Mouse (Mus musculus) heart, adult 9 months (tissue): ENCODE measurements around the gene Eml1.

Source experiments
- DNase-seq, 2 experiments: peaks; one replicate each; pipeline ENCODE4 v3.0.0; 2022; ENCODE audit warnings: low spot score in 2 of 2

Eml1 gene

DNA sequence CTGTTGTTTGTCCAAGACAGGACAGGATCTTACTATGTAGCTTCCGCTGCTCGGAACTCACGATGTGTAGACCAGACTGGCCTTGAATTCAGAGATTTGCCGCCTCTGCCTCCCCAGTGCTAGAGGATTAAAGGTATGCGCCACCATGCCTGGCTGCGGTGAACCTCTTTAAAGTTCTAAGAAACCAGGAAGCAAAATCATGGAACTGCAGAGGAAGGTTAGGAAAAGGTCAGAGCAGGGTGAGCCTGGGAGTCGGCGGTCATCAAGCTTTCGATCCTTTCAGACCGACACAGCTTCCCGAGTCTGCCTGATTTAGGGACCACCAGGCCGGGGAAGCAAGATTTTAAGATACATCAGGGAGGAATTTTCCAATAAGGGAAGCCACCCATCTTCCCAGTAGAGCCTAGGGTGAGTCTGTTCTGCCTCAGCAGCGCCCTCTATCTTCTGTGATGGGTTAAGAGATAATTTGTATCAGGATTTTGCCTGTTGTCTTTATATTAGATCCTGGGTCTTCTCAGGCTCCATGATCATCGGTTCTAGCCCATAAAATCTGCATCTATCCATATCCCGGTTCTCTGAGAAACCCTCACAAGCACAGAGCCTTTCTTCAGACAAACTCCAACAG lies 176.6 kb downstream of the Eml1 start:
- DNase-seq, result no peak

- DNase-seq, result no peak
Observed at GRCm38 (mm10) chr12:108551731-108552130, 181.0 kb downstream of the Eml1 start.

DNA sequence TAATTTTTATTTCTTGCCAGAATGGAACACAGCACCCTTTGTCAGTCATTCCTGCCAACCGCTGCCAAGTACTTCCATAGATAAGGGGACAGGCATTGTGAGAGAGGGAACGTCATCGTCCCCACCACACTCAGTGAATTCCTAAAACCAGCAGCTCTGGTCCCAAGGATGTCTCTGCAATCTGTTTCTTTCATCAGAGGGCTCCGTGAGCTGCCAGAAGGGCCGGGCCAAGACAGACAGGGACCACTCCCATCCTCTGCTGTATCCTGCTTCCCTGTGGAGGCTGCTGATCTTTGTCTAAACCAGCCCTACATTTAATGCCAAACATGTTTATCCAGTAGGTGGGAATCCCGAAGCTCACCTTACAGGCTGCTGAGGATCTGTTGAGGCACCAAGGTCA lies 182.3 kb downstream of the Eml1 start:
- peak; percentile 44 to 81 for DNase-seq

DNA sequence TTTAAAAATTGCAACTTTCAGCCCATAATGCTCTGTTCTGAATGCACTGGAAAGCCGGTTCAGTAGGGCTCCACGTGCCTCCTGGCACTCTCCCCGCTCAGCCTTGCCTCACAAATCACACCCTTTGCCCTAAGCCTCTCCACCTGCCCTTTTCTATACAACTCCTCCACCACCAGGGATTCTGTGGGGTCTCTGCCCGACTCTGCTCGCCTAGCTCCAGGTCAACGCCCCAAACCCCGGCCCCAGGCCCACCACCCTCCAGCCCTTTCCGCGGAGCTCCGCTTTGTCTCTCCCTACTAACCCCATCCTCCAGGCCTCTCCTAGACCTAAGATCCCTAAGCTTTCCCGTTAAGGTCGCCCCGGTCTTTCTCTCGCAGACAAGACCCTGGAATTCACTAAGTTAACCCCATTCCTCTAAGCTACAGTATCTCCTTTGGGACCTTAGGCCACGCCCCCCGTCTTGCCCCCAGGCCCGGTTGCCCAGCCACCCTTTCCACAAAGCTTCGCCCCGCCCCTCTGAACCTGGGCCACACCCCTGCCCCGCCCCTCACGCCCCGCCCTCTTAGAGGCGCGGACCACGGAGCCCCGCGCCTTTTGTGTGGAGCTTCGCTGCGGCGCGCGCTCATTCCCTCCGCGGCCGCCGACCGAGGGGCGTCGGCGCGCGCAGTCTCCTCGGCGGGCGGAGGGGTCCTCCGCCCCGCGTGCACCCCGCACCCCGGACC lies 183.5 kb downstream of the Eml1 start, which contains the start of gene Evl:
Gene Evl (plus strand): TSS at position 601 of the 722 bp plus-strand sequence.
- DNase-seq, result peak; percentile 66 to 71

DNA sequence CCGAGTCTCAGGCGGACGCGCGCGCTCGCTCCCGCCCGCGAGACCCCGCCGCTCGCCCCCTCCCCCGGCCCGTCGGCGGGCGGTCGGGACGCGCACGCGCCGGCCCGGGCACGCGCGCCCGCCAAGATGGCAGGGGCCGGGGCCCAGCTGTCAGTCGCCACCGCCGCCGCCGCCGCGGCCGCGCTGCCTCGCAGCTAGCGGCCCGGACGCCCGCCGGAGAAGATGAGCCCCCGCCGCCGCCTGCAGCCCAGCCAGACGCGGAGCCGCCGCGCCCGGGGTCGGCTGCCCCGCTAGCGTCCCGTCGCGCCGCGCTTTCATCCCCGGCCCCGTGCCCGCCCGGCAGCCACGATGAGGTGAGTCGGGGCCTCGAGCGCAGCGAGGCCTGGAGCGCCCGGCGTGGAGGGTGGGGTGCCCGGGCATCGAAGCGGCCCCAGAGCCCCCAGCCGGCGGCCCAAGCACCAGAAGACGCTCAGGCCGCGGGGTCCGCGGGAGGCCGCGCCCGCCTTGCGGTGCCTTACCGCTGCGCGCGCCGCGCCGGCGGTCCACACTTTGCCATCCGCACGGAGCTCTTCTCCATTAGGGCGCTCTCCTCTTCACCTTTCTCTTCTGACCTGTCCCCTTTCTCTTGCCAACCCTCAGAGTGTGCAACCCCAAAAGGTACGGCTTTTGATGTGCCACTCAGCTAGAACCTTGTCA lies 184.3 kb downstream of the Eml1 start:
- peak; percentile 15 to 25 for DNase-seq

- DNase-seq, result no peak
Observed at GRCm38 (mm10) chr12:108558194-108558593, 187.4 kb downstream of the Eml1 start.

- DNase-seq, result no peak
Observed at GRCm38 (mm10) chr12:108563238-108563637, 192.5 kb downstream of the Eml1 start.

GRCm38 (mm10) chr12:108564910-108565506 lies 194.3 kb downstream of the Eml1 start:
- DNase-seq, result no peak

DNA sequence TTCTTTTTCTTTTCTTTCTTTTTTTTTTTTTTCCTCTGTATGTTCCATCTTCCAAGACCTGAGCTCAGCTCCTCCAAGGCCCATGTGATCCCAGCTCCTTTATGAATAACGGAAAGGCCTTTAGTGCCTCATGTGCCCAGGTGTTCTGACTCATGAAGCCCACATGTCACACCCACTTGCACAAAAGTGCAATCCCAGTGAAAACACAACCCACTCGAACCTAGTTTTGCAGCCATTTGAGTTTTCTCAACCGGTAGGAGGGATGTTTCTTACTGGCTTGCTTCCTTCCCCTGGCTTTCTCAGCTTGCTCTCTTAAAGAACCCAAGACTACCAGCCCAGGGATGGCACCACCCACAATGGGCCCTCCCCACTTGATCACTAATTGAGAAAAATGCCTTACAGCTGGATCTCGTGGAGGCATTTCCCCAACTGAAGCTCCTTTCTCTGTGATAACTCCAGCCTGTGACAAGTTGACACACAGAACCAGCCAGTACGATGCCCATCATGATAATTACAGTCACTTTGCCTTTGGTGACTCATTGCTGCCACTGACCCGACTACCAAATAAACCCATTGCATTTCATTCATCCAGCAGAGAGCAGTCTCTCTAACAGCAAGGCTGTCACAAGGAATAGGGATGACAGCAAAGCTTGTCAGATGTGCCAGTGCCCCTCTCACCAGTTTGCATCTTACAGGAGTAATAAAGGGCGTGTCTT lies 208.6 kb downstream of the Eml1 start:
- no peak for DNase-seq

GRCm38 (mm10) chr12:108583775-108584174 lies 213.0 kb downstream of the Eml1 start:
- no peak for DNase-seq
